Mouse (Mus musculus): ENCODE results near the gene A630095E13Rik.
"Not testable (repeated sequence)": the region's sequence is repeated elsewhere in the genome, so short reads cannot be mapped to it uniquely, and the experiment has no call there.

A630095E13Rik gene

DNA sequence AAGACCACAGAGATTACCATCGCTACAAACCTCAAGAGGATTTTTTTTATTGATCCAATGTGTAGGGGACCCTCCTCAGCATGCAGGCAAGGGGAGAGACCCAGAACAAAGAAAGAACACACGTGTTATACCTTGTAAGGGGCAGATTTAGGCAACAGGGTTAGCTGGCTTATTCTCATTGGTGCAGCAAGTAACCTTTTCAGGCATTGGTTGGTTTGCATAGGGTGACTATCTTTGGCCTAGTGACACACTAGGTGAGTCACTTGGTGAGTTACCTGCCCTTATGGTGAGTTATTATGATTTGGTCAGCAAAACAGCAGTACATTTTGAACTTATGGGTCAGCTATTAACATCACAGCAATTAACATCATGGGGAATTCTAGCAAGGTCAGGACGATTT lies at the start of gene A630095E13Rik:
Gene A630095E13Rik, minus strand, starts transcription at position 101 of the 400 bp plus-strand sequence.
- DNase-seq (ENCODE audit: low spot score), result not testable (repeated sequence)

DNA sequence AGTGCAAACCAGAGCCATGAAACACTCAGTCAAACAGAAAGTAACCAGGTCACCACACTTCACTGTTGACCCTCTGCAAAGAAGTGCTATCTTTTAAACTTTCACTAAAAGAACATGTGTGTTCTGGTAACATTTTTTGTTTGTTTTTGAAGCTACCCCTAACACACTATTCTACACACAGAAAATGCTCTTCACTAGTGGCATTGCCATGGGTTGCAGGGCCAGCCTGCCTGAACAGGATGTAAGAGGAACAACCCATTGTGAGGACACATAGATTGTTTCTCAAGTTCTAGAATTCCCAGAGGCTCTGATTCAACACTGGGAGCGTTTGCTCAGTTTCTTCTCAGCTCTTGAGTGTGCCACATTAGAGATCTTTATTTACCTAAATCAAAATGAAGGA lies 49.7 kb upstream of the A630095E13Rik start, which contains the start of gene Acrv1:
Gene Acrv1, plus strand, starts transcription at position 301 of the 400 bp plus-strand sequence.
- DNase-seq (ENCODE audit: low spot score), result no peak

GRCm38 (mm10) chr9:36687329-36687728 lies 44.2 kb upstream of the A630095E13Rik start:
- DNase-seq (ENCODE audit: low spot score), result no peak

- DNase-seq (ENCODE audit: low spot score), result no peak
Measured at GRCm38 (mm10) chr9:36681424-36681823, 38.2 kb upstream of the A630095E13Rik start.
